Mouse (Mus musculus) telencephalon, adult 2 months (tissue): ENCODE measurements around the gene Bahd1.

Experiments used
- DNase-seq: peaks from one replicate; pipeline ENCODE4 v3.0.0-alpha.2; 2011; ENCODE audit warnings: low read depth, low spot score

The Bahd1 gene

GRCm38 (mm10) chr2:118899981-118900825 is at the start of gene Bahd1:
Gene Bahd1, plus strand, starts transcription at chr2:118900377.
- no peak for DNase-seq

DNA sequence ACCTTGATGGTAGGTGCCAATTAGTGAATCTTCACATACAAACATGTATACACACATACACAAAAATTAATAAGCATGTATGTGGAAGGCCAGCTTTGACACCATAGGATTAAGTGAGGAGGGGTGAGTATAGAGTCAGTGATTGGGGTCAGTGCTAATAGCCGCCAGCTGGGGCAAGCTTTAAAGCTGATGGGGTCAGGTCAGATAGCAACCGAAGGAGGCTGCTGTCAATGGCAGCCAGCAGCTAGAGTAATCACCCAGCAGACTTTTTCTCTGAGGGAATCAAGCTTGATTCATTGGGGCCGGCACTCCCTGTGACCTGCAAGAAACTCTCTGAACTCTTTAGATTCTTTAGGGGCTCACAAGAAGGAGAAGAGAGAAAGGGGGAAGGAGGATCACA is 48.4 kb upstream of the Bahd1 start:
- no peak for DNase-seq

DNA sequence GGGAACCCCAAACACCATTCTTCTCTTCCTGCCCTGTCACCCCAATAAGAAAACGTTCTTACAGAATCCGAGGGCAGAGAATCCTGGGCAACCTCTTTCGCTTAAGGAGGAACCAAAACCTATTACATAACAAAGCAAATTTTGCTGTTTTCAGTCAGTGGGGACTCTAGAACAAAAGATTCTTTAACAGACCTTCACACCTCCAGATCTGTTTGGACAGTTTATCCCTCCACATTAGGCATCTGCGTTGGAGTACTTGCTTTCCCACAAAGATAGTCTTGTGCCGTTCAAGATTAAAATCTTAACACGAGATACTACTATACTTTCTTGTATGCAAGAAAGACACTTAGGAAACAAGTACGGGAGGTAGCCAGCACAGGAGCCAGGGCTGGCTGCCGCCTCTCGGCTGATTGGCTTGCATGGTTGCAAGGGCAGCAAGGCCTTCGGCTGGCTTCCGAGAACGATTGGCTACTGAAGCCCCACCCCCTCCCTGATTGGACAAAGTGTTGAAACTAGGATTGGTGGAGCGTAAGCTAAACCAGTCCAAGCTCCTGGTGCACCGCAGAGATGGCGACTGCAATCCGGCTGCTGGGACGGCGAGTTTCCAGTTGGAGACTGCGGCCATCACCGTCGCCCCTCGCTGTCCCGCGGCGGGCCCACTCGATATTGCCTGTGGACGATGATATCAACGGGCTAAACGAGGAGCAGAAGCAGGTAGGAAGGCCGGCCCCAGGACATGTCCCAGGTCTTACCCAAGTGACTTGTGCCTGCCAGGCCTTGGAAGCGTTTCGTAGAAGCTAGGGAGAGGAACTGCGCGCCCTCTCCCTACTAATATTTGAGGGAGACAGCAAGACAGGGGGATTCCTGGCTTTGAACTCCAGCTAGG is 38.5 kb upstream of the Bahd1 start, which contains the start of gene Ivd:
Ivd (plus strand) TSS at position 501 of the 886 bp plus-strand sequence.
- DNase-seq, result peak; percentile 98

- no peak for DNase-seq
Measured at GRCm38 (mm10) chr2:118862340-118862675, 37.9 kb upstream of the Bahd1 start.

DNA sequence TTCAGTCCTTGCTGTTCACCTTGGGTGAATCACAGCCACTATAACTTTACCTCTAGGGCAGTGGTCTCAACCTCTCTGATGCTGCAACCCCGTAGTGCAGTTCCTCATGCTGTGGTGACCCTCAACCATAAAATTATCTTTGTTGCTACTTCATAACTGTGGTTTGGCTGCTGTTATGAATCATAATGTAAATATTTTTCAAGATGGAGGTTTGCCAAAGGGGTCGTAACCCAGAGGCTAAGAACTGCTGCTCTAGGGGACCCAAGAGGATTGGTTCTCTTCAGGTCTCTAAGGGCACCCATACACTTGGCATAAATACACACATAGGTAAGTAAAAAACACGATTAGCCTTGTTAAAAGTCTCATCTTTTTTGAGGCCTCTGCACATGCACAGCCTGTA is 29.6 kb upstream of the Bahd1 start:
- DNase-seq, result no peak

DNA sequence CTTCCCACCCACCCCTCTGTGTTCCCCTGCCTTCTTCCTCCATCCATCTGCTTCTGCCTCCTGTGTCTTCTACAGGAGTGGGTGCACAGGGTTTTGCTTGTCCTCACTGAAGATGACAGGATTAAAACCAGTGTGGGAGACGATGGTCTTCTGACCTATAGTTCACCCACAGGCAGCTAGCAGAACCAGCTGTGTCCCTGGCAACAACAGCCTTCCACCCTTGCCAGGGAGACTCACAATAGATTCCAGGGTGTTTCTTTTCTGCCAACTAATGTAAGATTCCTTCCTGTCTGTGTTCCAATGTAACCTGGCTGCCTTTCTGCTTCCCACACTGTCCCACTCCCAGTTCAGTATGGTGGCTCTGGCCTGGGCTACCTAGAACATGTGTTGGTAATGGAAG is 29.1 kb upstream of the Bahd1 start:
- DNase-seq, result no peak

DNA sequence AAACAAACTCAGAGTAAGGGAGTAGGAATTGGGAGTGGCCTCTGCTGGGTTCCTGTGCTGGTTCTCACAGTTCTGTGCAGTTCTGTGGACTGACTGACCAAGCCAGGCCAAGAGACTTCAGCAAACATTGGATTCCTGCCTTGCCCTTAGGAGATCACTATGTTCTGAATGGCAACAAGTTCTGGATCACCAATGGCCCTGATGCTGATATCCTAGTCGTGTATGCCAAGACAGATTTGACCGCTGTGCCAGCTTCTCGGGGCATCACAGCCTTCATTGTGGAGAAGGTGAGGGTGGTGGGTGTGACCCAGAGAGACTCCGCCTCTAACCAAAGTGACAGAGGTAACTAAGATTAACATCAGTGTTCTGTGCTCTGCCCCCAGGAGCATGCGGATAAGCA is 27.2 kb upstream of the Bahd1 start:
- DNase-seq, result no peak

DNA sequence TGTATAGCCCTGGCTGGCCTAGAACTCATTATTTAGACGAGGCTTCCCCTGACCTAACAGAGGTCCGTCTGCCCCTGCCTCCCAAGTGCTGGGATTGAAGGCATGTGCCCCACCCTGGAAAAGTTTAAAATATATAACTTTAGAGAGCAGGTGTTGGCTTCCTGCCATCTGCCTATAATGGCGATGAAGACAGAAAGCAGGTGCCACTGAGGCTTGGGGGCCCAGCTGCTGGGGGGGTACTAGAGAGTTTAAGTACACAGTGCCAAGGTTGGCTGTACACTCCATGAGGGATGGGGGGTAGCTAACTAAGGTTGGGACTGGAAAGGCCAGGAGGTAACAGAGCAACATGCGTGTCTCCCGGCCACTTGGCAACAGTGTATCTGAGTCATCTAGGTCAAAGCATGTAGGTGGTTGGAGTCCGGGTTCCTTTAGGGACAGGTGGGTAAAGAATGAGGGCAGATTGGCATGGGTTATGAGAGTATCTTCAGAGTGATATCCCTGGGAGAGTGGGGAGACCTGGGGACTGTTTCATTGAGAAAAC is 26.2 kb upstream of the Bahd1 start:
- DNase-seq, result no peak

DNA sequence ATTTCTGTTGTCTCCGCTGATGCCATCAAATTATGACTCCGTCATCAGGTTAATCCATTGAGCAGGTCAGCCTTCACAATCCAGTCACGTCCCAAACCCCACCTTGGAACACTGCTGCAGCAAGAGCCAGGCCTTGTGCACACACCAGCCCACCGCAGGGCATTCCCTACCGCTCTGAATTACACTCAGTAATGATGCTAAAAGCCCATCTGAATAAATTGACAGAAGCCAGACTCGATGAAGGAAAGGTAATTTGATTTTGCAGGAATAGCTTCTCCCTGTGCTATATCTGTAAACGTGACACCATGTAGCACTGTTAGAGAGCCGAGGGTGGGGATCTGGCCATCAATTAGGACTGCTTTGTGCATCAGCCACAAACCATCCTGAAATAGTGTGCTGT is 24.9 kb upstream of the Bahd1 start:
- no peak for DNase-seq

DNA sequence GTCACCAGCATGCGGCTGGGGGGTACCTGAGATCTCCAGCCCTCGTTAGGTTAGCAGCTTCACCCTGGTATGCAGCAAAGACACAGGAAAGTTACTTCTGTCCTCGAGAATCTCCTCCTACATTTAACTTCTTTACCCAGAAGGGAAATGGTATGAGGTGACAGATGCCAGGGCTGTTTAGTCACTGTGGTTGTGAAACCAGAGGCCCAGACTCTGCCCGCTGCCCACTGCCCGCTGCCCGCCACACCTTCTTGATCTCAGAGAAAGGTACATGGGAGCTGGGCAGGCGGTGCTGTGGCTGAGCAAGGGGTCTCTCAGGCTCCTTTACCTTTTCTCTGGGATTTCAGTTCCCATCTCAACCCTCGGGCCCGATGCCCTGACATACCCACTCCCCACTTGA is 23.7 kb upstream of the Bahd1 start:
- no peak for DNase-seq

DNA sequence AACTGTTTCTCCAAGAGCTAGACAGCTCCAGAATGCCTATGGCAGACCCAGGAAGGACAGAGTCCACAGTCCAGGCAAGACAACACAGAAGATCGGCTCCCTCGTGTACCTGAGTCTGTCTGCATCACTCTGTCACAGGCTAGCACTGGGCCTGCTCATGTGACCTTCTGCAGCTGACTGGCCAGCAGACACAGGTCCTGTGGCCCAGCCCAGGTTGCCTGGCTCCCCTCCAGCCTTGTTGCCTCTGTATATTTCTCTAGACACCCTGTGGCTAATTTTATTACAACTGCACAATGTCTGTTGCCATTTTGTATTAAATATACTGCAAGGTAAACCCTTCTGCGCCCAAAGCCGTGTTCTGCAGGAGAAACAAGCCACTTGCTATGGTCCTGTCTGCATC is 19.2 kb upstream of the Bahd1 start:
- DNase-seq, result no peak

DNA sequence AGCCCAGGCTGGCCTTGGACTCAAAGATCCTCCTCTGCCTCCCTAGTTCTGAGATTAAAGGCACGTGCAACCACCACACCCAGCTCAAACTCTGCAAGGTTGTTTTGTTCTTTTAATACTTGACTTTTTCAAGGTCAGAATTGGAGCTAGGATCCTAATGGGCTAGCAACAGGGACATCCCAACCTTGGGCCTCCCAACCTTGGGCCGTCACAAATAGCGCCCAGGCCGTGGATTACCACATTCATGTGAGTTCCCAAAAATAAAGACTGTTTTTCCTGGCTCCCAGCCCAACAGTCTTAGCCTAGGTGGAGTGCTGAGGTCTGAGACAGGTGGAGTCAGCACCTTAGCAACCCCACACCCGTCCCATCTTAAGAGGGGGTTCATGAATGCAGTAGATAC is 18.2 kb upstream of the Bahd1 start:
- no peak for DNase-seq

DNA sequence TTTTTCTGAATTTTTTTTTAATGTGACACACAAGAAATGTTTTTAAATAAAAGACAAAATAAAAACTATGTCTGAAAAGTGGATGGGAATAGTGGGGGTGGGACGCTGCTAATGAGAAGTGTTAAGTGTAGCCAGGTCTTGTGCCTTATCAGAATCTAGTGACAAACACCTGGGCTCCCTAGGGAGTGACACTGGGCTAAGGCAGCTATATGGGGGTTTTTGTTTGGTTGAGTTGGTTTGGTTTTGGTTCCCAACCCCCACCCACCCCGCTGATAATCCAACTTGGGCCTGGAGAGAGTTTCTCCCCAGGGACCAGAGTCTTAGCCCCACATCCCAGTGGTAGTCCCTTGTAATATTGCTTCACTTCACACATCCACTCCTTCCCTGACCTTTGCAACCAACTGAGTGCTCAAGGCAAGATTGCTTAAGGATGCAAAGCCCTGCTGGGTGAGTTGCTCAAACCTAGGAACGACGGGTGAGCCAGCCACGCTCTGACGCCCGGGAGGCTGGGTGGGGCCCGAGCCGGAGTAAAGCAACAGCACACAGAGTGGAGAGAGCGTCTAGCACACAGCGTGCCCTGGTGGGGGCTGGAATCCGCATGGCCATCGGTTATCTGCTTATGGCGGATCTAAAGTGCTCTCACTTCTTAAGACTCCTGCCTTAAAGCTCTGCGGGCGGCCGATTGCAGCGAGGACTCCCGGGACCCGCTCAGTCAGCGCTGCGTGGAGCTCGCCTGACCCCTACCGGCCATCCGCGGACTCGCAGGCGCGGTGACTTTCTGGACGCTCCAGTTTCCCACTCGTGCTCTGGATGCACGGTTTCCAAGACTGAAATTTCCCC is 17.1 kb upstream of the Bahd1 start:
- DNase-seq, result no peak

GRCm38 (mm10) chr2:118887440-118887839 is 12.7 kb upstream of the Bahd1 start:
- no peak for DNase-seq

GRCm38 (mm10) chr2:118887845-118888548 is 12.2 kb upstream of the Bahd1 start:
- DNase-seq, result no peak

DNA sequence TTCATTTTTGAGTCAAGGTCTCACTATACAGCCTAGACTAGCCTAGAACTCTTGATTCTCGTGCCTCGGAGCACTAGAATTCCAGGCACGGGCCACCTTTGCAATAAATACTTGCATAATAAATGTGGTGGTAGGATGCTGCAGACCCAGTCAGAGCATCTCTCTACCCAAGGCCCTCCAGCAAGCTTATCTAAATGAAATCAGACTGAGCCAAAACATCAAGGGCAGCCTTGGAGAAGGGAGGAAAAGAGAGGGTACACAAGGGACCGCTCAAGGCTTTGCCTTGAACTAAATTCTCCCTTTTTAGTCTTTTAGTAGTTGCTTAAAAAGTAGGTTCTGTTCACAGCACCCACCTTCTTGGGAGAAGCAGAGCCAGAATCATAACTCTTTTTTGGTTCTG is 9.0 kb upstream of the Bahd1 start:
- DNase-seq, result no peak

DNA sequence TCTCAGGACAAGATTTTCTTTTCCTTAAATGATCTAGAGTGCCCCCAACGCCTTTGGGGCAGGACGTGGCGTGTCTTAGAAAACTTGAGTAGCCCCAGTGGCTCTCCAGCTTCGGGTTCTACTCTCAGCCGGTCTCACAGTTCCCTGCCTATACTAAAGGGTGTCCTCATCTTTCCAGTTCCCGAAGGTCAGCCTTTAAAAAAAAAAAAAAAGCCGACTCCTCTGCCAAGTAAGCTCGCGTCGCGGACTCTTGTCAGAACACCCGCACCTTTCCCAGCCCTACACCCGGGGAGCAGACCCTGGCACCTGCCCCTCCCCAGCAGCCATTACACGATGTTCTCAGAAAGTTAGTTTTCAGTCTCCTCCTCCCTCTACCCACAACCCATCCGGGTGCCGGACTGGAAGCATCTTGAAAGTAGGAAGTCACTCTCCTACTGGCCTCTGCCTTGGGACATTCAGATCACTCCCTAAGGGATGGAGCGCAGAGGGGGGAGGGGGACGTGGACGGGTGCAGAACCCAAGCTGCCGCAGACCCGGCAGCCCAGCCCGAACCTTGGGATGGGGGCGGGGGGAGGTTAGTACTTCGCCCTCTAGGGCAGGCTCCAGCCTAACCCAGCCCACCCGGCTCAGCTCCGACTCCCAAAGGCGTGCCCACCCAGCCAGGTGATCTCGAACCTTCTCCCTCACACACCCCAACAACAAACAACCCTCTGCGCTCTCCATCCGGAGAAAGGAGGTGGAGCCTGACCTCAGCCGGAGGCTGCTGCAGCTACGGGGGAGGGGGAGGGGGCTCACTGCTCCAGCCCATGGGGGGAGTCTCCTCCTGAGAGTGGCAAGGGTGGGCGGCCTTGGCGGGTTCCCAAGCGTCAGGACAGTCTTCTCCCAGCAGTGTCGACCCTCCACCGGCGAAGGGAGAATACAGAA is 3.9 kb upstream of the Bahd1 start:
- DNase-seq, result no peak

DNA sequence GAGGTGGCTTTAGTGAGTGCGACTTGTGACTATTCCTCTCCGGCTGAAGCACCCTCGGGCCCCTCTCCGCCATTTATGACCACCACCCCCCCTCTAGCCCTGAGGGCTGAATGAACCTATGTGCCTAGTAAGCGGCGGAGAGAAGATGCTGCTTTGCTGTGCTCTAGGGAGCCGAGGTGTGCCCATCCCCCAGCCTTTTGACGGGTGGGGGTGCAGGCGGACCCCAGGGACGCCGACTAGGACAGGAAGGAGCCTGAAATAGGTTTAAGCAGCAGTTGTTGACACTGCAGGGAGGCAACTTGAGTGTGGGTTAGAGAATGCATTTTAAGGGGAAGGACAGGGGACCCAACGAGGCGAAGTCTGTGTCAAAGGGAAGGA is 3.3 kb upstream of the Bahd1 start:
- DNase-seq, result no peak

- no peak for DNase-seq
Measured at GRCm38 (mm10) chr2:118897392-118897791, 2.8 kb upstream of the Bahd1 start.

GRCm38 (mm10) chr2:118897808-118898207 is 2.4 kb upstream of the Bahd1 start:
- DNase-seq, result no peak
